Mouse (Mus musculus): ENCODE measurements around the gene Gramd2.

- TF ChIP-seq CTCF (IDR thresholded peaks at IDR 0.05; ENCODE audit: low read depth) (no peak), EP300 (IDR thresholded peaks at IDR 0.05; ENCODE audit: low read depth) (no peak)
Observed at GRCm38 (mm10) chr9:59727569-59728286, 47.8 kb downstream of the Gramd2 start.

All from liver, postnatal 0 days (tissue).